Mouse (Mus musculus): Measurements from ENCODE around the gene Pts. TPM values are rescaled to one million over a fixed set of nuclear protein-coding genes. Genes with fewer than 3 reads are reported as not detected.

Pts gene
- 89.4 and 93.4 TPM in 2 replicates for polyA plus RNA-seq (2015; fragmentation: Nextera tagmentation; extraction: Ambion mirVana)

DNA sequence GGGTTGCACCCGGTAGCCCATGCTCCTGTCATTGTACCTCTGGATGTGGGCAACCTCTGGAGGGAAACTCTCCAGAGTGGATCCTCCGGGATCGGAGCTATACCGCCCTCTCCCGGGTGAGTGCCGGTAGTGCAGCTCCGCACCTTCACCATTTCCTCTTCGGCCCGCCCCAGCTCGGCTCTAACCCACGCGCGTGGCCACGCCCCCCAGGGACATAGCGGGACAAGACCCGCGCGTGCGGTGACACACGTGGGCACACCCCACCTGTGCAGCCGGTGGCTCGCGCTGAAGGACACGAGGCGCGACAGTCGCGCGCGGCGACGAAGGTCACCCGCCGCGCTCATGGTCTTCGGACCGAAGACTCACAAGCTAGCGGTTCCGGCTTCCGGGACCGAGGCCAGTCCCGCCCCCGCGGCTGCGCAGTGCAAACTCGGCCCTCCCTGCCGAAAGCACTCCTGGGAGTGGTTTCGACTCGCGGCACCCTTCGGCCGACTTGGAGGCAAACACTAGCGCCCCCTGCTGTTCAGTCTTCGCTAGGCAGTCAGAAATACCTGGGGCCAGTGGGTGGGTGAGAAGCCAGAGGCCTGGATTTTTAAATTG lies at the start of gene Pts:
TSS of gene Pts (minus strand) at position 432 of the 600 bp plus-strand sequence.
- WGBS, result 0% methylated on average over 54 of the region's 54 CpGs

DNA sequence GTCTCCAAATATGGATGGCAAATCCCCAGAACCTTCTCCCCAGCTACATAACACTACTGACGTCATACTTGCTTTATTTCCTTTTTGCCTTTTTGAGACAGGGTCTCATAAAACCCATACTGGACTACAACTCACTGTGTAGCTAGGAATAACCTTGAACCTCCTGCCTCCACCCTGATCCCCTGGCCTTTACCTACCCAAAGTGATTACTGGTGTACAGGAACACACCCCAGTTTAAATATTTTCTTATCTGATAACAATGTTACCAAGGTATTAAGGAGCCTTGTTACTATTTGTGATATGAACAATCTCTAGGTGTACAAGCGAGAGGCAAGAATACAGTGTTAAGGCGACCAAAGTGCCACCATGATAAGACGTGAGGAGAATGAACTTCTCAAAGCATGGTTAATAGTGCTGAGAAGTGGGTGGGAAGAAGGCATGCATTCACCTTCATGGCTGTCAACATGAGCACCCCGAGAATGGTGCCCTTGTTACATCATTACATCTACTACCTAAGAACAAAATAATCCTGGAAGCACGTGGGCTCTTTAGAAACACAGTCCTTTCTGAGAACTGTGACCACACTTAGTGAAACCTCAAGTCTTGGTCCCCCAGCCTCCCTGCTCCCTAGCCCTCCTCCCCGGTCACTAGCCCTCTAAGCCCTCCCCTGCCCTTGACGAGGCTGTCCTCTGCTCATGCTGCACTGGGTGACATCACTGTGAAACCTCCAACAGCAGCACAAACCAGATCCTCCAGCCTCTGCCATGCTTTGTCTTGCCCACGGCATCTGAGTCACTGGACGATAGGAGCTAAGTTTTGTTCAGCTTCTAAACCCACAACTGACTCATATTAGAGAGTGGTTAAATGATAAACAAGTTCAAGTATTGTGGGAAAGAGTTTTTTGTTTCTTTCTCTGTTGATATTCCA lies 41.3 kb upstream of the Pts start:
- ATAC-seq (replicated peaks), result no peak
- H3K27me3 ChIP-seq, result no peaks in the 10 kb centered on the region
- H3K9me3 ChIP-seq, result no peaks in the 10 kb centered on the region
- no peak overlapping the region for H3K27ac ChIP-seq (replicated peaks)
- H3K9ac ChIP-seq (replicated peaks), result no peak overlapping the region
- 83% methylated on average over 10 of the region's 10 CpGs for whole genome bisulfite sequencing
- H3K4me3 ChIP-seq, result no peak overlapping the region
- H3K4me2 ChIP-seq (replicated peaks), result no peak overlapping the region
- H3K4me1 ChIP-seq, result no peaks in the 10 kb centered on the region
- H3K36me3 ChIP-seq, result no peaks in the 10 kb centered on the region

More for the DNA sequence above, at the start of gene Pts:
- Histone ChIP-seq H3K27me3 (no peaks in the 10 kb centered on the region), H3K9ac (replicated peaks) (peak within 1 kb of the TSS; percentile 86), H3K4me2 (replicated peaks) (peak within 1 kb of the TSS; percentile 59), H3K27ac (replicated peaks) (peak within 1 kb of the TSS; percentile 88), H3K9me3 (no peaks in the 10 kb centered on the region), H3K4me1 (peaks cover 9% of the 10 kb centered on the region), H3K36me3 (no peaks in the 10 kb centered on the region), H3K4me3 (peak within 1 kb of the TSS; percentile 92)
- ATAC-seq (replicated peaks), result peak; percentile 99

DNA sequence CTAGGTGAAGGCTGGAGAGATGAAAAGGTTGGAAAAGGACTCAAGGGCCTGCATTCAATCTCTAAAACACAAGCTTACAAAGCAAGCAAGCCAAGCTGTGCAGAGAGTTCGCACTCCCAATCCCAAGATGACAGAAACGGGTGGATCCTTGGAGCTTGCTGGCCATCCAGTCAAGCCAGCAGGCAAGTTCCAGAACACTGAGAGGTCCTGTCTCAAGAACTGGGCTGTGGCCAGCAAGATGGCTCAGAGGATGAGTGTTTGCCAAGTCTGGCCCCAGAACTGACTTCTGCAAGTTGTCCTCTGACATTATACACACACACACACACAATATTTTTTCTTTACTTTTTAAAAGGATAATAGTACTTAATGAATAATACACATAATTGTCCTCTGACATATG lies 39.4 kb upstream of the Pts start:
- no peaks in the 10 kb centered on the region for H3K9me3 ChIP-seq
- H3K27me3 ChIP-seq, result no peaks in the 10 kb centered on the region
- no peak for ATAC-seq (replicated peaks)
- no peak overlapping the region for H3K27ac ChIP-seq (replicated peaks)
- WGBS, result 91% methylated on average over 2 of the region's 2 CpGs
- H3K4me3 ChIP-seq, result no peak overlapping the region
- H3K4me1 ChIP-seq, result no peaks in the 10 kb centered on the region
- no peaks in the 10 kb centered on the region for H3K36me3 ChIP-seq
- no peak overlapping the region for H3K9ac ChIP-seq (replicated peaks)
- no peak overlapping the region for H3K4me2 ChIP-seq (replicated peaks)

DNA sequence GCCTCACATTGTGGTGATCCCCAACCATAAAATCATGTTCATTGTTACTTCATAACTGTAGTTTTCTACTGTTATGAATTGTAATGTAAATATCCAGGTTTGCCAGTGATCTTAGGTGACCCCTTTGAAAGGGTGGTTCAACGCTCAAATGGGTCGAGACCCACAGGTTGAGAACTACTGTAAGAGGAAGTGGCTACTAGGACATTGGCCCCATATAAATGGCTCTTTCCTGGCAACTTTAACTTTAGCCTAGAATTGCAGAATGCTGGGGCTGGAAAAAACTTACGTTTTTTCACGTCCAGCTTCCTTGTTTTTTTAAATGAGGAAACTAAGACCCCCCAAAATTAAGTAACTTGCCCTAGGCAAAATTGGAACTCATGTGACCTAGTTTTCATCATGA lies 38.8 kb upstream of the Pts start:
- no peaks in the 10 kb centered on the region for H3K36me3 ChIP-seq
- WGBS, result 95% methylated on average over 4 of the region's 4 CpGs
- H3K9ac ChIP-seq (replicated peaks), result no peak overlapping the region
- H3K27ac ChIP-seq (replicated peaks), result no peak overlapping the region
- H3K9me3 ChIP-seq, result no peaks in the 10 kb centered on the region
- no peaks in the 10 kb centered on the region for H3K4me1 ChIP-seq
- no peak overlapping the region for H3K4me3 ChIP-seq
- no peak for ATAC-seq (replicated peaks)
- no peaks in the 10 kb centered on the region for H3K27me3 ChIP-seq
- H3K4me2 ChIP-seq (replicated peaks), result no peak overlapping the region

DNA sequence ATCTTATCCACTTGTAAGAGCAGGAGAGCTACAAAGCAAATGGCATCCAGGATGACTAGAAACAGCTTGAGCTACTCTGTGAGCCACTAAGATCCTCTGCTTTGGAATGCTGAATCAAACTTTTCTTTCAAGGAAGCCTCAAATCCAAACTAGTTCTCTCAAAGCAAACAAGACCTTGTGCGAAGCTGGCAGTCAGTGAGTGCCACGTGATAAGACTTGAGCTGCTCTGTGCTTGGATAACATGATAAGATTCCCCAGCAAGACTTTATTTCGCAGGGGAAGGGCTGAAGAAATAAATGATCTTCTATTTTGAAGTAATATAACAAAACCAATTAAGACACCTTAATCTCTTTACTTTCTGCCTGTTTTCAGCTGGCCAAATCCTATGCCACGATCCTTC lies 37.4 kb upstream of the Pts start:
- WGBS, result 84% methylated on average over 4 of the region's 4 CpGs

DNA sequence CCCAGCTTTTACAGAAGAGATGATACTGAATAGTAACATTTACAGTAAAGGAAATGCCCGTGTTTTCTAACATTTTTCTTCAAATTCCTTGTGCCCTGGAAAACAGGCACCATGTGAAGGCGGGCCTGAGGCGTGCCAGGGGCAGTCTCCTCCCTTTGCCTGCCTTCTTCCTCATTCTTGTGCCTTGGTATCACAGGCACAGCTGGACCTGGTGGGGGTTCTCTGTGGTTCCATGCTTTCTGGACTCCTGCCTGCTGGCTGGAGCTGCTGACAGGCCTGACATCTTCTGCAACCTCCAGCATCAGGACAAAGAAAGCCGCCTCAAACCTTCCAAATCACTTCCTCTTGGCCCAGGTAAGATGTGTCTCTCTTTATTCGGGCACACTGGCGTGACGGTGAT lies 36.6 kb upstream of the Pts start:
- Histone ChIP-seq H3K27me3 (no peaks in the 10 kb centered on the region), H3K9ac (replicated peaks) (no peak overlapping the region), H3K36me3 (no peaks in the 10 kb centered on the region), H3K4me1 (no peaks in the 10 kb centered on the region), H3K4me3 (no peak overlapping the region), H3K27ac (replicated peaks) (no peak overlapping the region), H3K4me2 (replicated peaks) (no peak overlapping the region), H3K9me3 (no peaks in the 10 kb centered on the region)
- no peak for ATAC-seq (replicated peaks)
- 78% methylated on average over 7 of the region's 7 CpGs for WGBS

More for the DNA sequence above, 37.4 kb upstream of the Pts start:
- Histone ChIP-seq H3K4me2 (replicated peaks) (no peak overlapping the region), H3K36me3 (no peaks in the 10 kb centered on the region), H3K27ac (replicated peaks) (no peak overlapping the region), H3K9ac (replicated peaks) (no peak overlapping the region), H3K9me3 (no peaks in the 10 kb centered on the region), H3K4me3 (no peak overlapping the region), H3K4me1 (no peaks in the 10 kb centered on the region), H3K27me3 (no peaks in the 10 kb centered on the region)
- no peak for ATAC-seq (replicated peaks)

DNA sequence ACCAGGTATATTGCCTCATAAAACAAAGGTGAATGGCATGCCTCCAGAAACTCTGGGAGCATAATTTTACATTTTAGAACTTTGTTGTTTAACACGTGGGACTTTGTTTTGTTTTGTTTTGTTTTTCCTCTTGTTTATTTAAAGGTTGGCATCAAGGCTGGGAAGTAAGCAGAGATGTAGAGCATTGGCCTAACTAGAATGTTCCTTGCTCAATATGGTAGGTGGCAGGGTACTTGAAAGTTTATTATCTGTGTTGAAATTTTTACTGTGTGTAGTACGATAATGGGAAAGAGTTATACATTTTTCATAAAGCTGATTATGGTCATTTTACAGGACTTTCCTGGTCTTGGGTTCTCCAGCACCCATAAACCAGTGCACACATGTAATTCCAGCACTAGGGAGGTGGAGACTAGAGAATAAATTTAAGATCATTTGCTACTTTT lies 33.4 kb upstream of the Pts start:
- Histone ChIP-seq H3K4me2 (replicated peaks) (no peak overlapping the region), H3K4me3 (no peak overlapping the region), H3K4me1 (no peaks in the 10 kb centered on the region), H3K9me3 (no peaks in the 10 kb centered on the region), H3K27ac (replicated peaks) (no peak overlapping the region), H3K9ac (replicated peaks) (no peak overlapping the region), H3K27me3 (no peaks in the 10 kb centered on the region), H3K36me3 (no peaks in the 10 kb centered on the region)
- WGBS, result 92% methylated on average over 2 of the region's 2 CpGs
- ATAC-seq (replicated peaks), result no peak

DNA sequence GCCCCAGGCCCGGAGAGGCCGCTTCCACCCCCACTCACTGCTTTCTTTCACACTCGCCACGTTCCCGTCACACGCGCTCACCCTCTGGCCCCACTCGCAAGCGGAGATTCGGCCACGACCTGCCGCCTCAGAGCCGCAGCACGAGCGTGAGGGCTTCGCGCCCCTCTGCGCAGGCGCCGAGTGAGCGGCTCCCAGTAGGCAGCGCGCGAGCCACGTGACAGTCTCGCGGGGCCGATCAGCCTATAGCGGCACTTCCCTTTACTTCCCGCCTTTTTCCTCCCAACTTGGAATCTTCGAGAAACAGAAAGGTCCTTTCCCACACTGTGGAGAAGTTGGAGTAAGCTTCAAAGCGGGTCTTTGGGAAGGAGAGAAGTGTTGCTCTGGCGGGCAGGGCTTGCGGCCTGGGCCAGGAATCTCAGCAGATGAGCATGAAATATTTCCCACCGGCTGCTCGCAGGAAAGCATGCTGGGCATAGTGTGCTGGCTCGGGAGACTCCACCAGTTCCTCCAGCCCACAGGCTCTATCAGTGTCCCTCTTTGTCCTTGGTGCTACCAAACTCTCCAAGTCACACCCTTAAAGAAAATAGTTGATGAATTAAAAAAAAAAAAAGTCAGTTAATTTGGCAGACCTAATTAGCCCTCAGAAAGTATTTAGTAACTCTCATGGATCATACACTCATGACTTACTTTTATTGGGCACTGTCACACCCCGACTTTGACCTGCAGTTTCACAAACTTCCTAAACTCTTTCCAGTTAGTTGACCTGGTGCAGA lies 32.8 kb upstream of the Pts start, which contains the start of gene Tex12:
TSS of gene Tex12 (minus strand) at position 181 of the 773 bp plus-strand sequence.
- Histone ChIP-seq H3K4me2 (replicated peaks) (no peak within 1 kb of the TSS), H3K27me3 (no peaks in the 10 kb centered on the region), H3K36me3 (no peaks in the 10 kb centered on the region), H3K4me3 (no peak within 1 kb of the TSS), H3K9me3 (no peaks in the 10 kb centered on the region), H3K9ac (replicated peaks) (no peak within 1 kb of the TSS), H3K27ac (replicated peaks) (no peak within 1 kb of the TSS), H3K4me1 (no peaks in the 10 kb centered on the region)
- 91% methylated on average over 38 of the region's 38 CpGs for WGBS
- no peak for ATAC-seq (replicated peaks)

DNA sequence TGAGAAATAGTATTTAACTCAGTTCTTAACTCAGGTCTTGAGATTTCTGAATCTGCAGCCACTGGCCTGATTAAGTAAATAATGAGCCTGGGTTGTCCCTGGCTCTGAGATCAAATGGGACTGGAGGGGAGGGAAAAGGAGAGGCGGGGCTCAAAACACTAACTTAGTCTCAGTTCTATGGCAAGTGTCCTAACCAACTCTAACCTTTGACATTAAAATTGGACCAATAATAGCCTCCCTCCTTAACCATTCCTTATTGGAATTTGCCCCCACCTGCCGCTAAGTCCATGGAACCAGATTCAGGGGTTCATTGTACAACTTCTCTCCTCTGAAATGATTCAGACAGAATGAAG lies 26.5 kb upstream of the Pts start, which contains the start of gene Bco2:
TSS of gene Bco2 (minus strand) at position 88 of the 353 bp plus-strand sequence.
- 0% methylated on average over 2 of the region's 2 CpGs for WGBS
- H3K27ac ChIP-seq (replicated peaks), result peak within 1 kb of the TSS; percentile 83
- peak within 1 kb of the TSS; percentile 43 for H3K4me2 ChIP-seq (replicated peaks)
- H3K9ac ChIP-seq (replicated peaks), result peak within 1 kb of the TSS; percentile 16; the same call in 1 of the 2 replicates
- H3K4me1 ChIP-seq, result peaks cover 14% of the 10 kb centered on the region
- H3K27me3 ChIP-seq, result no peaks in the 10 kb centered on the region
- peak within 1 kb of the TSS; percentile 29 for H3K4me3 ChIP-seq
- H3K36me3 ChIP-seq, result no peaks in the 10 kb centered on the region
- ATAC-seq (replicated peaks), result 0 out of 2 replicates have a peak, but pooled peaks have one; percentile 26
- no peaks in the 10 kb centered on the region for H3K9me3 ChIP-seq

DNA sequence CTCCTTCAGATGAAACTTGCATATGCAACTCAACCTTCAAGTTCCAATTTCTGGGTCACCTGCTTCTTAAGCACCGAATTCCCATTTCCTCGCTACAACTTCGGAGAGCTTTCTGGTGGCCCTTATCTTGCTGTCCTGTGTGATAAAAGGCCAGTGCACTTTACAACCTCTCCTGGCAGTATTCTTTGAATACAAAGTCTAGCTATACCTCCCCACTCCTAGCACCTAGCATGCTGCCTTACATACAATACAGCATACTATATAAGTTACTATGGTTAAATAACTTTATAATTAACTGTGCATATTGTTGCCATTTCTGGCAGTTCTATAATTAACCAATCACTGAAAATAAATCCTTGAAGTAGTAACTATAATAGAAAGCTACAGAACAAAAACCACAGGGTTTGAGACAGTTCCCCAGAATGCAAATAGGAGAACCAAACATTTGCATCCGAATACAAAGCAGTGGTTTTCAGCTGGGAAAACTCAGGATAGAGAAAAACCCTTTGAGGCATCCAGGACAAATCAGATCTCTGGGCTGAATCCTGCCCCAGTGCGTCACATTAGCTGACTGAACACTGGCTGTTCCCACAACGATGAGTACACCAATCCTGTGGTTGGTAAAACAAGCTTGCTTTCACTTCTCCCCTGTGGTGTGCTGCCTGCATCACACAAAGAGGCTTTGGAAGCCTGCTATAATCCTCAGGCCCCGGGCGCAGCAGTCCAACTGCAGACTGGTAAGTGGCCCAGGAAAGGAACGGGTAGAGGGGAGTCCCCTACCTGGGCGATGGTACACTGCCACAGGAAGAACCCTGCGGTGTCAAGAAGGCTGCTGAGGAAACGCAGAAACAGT lies 25.9 kb upstream of the Pts start, which contains the start of gene Il18:
TSS of gene Il18 (plus strand) at position 587 of the 853 bp plus-strand sequence.
- Histone ChIP-seq H3K9me3 (no peaks in the 10 kb centered on the region), H3K27me3 (no peaks in the 10 kb centered on the region), H3K36me3 (no peaks in the 10 kb centered on the region), H3K4me1 (peaks cover 14% of the 10 kb centered on the region), H3K4me3 (peak within 1 kb of the TSS; percentile 29), H3K4me2 (replicated peaks) (peak within 1 kb of the TSS; percentile 43), H3K27ac (replicated peaks) (peak within 1 kb of the TSS; percentile 83), H3K9ac (replicated peaks) (peak within 1 kb of the TSS; percentile 16; the same call in 1 of the 2 replicates)
- WGBS, result 11% methylated on average over 12 of the region's 12 CpGs
- peak; percentile 95 for ATAC-seq (replicated peaks)

DNA sequence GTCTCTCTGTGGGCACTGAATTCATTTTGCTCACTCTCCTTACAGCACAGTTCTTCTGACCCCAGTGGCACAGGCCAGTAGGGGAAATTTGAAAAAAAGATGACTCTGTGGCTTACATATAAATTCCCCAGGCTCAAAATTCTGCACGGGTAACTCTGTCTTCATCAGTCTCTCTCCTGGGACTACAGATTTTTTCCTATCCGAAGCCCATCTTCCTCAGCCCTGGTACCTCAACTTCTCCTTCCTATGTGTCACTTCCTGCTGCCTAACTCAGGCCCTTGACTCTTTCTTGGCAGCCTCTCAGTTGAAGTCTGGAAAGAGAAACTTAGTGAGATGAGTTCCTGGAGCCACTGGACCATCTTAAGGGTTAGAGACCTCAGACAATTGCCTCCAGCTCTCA lies 25.0 kb upstream of the Pts start:
- no peak overlapping the region for H3K4me2 ChIP-seq (replicated peaks)
- no peaks in the 10 kb centered on the region for H3K36me3 ChIP-seq
- ATAC-seq (replicated peaks), result no peak
- WGBS, result 92% methylated on average over 2 of the region's 2 CpGs
- H3K27me3 ChIP-seq, result no peaks in the 10 kb centered on the region
- H3K4me1 ChIP-seq, result peaks cover 14% of the 10 kb centered on the region
- no peaks in the 10 kb centered on the region for H3K9me3 ChIP-seq
- H3K4me3 ChIP-seq, result no peak overlapping the region
- H3K9ac ChIP-seq (replicated peaks), result no peak overlapping the region
- no peak overlapping the region for H3K27ac ChIP-seq (replicated peaks)
